Mouse (Mus musculus) adipocyte (in vitro differentiated cells): ENCODE data around the gene Pde3a.
A peak's percentile ranks its signal among the peaks of the same experiment; 100 is the strongest.

Experiments used
- DNase-seq: peaks from one replicate; pipeline ENCODE4 v3.0.0-alpha.2; 2016; ENCODE audit warnings: low spot score

The Pde3a gene

DNA sequence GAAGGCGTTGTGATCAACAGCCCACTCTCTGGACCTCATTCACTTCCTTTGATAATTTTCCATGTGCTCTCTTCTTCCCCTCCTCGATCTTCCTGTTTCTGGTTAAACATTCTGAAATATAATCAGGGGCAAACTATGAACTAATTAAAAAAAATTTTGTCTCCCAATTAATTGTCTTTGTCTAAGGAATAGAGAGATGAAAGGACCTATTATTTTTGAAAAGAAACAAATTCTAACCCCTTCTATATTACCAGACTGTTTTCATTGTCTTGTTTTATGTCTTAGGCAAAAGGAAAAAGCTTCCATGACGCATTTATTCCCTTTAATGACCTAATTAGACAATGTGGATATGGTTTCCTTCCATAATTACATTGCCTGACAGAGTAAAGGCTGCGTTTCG is 156.4 kb downstream of the Pde3a start:
- DNase-seq = no peak

DNA sequence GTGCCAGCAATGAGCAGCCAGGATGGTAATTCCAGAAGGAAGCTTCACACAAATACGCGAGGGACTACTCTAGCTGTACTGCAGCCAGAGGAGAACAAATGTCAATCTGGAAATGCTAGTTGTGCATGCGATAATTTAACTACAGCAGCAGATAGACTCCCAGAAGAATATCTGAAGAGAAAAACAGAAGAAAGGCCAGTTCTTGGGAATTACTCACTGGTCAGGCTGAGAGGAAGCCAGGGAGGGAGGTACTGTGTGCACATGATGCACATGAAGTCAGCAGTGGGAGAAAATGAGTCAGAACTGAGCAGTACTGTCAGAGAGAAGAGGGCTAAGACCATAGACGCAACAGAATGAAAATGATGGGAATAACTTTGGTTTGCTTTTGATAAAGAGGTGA is 159.7 kb downstream of the Pde3a start:
- DNase-seq = no peak

DNA sequence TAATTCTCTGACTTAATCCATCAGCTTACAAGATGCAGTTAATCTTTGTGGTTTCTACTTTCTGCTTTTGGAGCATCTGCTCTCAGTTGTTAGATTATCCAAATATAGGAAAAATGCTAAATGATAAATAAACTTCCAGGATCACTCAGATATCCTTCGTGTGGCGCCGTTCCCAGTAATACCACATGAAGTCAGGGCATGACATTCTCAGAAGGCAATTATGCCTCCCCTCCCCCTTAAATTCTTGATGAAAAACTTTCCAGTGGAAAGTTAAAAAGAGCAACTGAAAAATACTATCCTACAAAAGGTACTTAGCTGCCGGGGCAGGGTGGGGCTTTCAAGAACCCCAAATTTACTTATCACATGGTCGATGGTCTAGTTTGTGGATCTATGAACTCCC is 161.8 kb downstream of the Pde3a start:
- DNase-seq = no peak

DNA sequence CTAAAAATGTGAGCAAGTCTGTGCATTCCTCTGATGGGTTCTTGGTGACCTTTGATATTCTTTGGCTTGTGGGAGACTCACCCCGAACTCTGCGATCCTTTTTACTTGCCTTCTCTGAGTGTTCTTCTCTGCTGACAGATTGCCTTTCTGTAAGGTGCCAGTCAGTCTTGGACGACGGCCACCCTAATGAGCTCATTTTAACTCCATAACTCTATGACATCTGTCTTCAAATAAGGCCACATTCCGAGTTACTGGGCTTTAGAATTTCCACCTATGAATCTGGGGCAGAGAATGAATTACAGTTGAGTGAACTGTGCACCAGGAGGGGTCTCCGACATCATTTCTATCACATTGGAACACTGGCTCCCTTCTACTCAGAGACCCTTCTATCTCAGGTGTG is 176.0 kb downstream of the Pde3a start:
- DNase-seq = no peak

DNA sequence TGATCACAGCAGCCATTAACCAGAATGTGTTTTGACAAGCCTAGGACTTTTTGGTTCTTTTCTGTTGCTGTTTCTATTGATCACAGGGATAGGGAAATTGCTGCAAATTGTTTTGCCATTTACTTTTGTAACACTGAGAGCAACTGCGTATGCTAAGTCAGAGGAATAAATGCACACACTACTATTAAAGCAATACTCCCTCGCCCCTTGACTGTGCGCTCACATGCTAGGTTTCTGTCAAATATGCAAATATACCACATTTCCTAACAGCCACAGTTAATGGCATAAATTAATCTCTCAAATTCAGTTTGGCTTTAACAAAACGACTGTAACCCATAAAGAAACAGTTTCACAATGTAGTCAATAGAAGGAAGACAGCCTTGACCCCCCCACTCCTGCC is 179.5 kb downstream of the Pde3a start:
- no peak for DNase-seq

DNA sequence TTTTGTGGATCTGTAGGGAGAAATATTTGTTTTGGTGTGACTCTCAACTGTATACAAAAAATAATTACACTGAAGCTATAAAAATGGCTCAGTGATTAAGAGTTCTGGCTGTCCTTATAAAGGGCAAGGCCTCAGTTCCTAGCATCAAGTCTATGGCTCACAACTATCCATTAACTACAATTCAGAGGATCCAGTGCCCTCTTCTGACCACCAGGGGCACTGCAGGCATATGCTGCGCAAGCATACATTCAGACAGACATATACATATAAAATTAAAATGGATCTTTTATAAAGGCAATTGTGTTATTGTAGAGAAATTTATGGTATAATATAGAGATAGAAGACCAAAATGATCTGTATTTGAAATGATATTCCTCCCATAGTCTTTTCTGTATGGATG is 181.1 kb downstream of the Pde3a start:
- no peak for DNase-seq

DNA sequence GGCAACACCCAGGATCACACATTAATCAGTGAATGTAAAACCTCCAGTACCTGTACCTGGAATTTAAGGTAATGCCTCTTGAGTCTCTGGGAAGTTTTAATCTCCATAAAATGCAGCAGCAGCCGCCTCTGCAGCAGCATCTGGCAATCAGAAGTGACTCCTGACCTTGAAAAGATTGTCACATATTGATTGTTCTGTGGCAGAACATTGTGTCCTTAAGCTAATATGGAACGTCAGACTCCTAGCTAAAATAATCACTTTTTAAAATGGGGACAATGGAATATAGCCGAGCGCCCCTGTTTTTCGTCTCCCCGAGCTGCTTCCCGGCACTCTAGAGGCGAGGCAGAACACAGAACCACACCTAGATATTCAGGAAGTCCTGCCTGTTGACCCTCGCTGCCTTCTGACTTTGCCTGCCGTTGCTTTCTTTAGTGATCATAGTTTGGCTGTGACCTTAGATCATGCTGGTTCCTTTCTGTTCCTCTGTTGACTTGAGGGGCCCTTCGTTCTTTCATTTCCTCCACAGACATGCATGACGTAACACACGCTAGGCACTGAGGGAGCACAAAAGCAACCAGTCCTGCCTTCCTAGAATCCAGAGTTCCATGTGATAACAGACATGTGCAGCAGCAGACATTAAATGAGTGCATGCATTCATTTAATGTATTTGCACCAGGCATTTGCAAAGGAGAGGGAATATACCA is 183.4 kb downstream of the Pde3a start:
- no peak for DNase-seq

DNA sequence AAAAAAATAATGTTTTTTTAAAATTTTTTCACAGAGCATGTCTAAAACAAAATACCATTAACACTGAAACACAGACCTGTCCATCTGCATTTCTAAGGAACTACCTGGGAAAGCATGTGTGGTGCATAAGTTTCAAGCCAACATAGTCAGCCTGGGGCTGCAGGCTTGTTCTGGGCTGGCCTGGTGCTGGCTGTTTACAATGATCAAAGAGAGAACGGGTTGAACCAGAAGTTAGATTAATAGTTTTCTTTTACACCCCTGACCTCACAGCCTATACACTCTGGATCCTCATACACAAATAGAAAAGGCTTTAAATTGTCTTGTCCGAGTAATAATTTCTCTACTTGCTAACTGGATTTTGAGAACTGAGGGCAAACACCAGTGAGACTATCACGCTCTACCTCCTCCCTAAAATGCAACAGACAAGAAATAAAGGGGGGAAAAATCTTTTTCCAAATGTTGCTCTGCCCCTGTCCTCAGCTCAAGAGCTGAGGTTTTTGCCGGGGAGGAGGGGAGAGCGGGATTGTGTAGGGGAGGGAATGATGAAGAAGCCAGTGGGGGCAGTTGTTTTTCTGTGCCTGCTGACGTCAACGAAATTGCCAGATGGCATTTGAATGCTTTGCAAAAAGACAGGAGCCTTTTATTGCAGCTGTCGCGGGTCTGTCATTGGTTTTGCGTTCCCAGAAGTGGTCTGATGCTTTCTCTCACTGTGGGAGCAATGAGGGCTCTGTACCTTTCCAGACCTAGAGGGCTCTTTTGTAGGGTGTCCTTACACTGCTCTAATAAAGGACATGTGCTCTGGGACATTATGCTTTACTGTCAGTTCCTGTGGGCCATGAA is 185.1 kb downstream of the Pde3a start:
- no peak for DNase-seq

DNA sequence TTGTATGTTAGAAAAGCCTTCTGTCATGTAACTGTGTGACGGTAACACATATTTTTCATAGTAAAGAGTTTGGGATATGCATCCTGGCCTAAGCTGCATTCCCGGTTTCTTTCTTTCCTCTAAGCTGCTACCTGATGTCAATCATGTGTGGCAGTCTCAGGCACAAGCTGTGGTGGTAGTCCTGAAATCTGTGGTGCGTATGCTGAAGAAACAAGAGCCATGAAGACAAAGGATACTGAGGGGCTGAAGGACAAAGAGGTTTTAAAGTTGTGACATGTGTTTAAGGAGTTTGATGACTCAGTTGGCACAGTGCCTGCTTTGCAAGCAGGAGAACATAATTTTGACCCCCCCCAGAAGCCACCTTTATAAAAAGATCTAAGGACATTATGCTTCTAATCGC is 186.1 kb downstream of the Pde3a start:
- DNase-seq = no peak

DNA sequence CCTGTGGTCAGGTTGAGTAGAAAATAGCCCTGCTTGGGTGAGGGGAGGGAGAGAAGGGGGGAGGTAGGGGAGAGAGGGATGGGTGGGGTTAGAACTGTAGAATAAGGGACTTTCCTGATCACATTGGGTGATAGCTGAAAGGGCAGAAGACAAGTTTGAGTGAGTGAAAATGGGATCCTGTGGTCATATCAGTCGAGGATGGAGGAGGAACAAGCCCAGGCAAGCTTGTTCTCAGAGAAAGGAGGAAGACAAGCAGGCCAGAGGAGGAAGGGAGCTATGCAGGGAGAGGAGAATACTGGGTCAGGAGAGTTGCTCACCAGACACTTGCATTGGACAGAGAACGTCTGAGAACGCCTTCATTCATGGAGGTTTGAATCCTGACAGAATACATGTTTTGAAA is 190.9 kb downstream of the Pde3a start:
- no peak for DNase-seq

DNA sequence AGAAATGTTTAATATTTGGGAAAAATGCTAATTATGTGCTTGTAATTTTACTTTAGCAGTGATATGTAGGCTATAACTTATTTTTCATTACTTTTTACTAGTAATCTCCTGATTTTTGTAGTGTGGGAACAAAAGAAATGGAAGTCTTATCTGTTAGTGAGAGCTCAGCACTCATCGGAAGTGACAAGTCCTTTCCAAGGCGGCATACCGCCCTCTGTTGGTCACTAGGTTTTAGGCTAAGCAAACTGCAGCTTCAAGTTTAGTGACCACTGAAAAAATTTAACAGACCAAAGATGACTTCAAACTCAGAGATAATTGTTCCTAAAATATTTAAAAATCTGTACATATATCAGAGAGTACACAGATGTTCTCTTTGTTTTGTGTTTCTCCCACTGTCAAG is 198.5 kb downstream of the Pde3a start:
- DNase-seq = peak; percentile 39

DNA sequence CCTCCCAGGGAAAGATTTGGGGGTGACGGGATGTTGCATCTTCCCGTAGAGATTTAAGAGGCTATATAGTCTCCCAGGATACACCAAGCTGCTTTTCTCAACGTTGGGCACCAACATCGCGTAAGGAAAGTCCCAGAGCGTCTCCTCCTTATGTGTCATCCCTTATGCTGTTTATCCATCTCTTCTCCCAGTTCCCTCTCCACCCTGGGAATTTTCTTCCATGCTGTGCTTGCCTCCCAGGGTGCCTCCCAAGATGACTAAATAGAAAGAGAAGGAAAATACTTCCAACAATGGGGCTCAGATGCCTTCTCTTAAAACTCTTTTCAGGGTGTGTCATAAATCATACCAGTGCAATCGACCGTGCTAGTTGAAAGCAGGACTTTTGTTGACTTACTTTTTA is 199.8 kb downstream of the Pde3a start:
- DNase-seq = no peak

DNA sequence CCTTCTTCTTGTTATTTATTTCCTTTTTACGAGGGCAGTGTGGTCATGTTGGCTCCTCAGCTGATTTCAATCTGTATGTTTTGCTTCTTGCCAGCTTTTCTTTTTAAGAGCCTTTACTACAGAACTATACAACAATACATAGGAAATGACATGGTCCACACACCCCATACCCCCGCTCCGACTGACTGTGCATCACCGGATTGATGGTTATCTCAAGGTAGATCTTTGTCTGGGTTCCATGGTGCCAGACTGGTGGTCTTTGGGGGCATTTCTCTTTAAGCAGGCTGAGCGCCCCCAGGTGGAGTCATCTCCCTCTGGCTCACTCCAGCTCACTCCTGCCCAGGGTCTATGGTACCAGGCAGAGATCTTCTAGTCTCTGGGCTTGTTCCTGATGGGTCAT is 206.3 kb downstream of the Pde3a start:
- DNase-seq = no peak

DNA sequence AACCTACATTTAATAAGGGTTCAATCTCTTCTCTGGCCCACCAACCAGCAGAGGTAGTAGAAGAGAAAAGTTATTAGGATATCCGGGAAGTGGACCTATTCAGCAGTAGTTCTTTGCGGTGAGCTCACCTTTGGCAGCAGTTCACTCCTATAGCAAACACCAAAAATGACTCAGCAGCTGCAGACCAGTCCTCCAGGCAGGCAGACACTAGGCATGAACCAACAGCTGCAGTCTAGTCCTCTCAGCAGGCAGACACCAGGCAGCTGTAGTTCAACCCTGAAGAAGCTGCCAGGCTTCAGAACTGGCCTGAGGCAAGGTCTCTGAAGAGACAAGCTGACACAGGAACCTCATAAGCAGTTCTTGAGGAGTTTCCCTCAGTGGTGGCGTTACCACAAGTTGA is 207.5 kb downstream of the Pde3a start:
- DNase-seq = no peak

DNA sequence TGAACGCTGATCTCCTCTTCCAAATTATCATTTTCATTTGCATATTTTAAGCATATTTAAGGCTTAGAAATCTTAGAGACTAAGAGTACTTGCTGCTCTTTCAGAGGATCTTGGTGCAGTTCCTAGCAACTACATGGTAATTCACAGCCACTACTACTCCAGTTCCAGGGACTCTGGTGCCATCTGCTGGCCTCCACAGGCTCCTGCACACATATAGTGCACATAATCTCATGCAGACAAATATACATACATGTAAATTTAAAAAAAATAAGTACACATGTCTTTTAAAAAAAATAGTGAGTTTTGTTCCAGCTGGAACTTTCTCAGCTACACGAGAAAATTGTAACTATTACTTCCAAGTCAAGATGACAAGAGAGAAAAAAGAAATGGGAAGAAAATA is 221.2 kb downstream of the Pde3a start:
- no peak for DNase-seq

DNA sequence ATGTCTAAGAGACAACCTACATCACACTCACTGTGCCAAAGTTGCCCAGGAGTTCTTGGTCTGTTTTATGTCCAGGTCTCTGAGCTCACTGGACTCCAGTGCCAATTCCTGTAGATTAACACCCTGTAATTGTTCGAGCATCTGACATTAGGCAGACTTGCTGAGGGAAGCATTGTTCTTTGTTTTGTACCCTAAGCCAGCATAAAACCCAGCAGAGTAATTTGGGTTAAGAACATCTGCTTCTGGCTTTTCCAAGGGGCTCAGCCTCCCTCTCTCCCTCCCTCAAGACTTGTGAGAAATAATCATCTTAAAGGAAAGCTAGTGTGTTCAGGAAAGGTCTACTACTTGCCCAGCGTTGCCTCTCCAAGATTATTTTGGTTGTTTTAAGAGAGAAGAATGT is 225.2 kb downstream of the Pde3a start:
- DNase-seq = no peak

DNA sequence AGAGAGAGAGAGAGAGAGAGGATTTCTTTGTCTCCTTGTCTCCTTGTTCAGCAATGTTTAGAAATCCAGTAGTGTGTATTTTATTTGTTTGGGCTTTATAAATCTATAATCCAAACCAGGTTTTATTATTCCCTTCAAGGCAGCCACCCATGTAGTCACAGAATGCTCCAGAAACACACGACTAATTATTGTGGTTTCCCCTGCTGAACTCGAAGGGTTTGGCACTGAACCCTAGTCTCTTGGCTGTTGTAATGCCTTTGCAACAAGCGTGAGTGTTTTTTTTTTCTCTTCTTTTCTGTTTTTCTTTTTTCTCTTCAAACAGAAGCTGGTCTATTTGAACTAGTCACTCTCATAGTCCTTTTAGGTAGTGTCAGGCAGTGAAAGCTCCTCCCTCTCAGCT is 225.6 kb downstream of the Pde3a start:
- DNase-seq = no peak

DNA sequence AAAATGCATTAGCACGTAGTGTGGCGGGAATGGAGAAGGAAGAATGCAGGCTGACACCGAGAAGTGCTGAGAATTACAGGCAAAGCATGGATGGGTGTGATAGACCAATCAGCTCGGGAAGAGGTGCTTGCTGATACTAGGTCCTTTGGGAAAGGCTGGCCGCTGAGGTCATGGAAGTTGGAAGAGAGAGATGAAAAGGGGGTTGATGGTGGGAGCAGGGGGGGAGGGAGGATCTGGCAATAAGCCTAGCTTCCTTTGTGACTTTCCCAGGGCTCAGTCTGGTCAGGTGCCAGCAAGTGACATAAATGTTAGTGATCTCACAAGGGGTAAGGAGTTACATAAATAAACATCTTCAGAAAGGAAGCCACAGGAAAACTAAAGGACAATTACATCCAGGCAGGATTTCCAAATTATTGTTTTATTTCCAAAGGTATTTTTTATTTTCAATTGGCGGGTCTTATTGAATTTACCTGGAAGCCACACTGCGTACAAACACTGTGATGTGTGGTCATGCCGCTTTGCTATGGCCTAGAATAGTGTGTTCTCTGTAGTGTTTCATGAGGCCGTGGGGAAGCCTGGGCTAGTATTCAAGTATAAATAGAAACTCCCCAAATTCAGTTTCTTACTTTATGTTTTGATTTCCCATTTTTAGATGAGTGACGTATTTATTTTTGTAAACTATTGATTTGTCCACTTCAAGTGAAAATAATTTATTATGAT is 236.4 kb downstream of the Pde3a start:
- DNase-seq = no peak

DNA sequence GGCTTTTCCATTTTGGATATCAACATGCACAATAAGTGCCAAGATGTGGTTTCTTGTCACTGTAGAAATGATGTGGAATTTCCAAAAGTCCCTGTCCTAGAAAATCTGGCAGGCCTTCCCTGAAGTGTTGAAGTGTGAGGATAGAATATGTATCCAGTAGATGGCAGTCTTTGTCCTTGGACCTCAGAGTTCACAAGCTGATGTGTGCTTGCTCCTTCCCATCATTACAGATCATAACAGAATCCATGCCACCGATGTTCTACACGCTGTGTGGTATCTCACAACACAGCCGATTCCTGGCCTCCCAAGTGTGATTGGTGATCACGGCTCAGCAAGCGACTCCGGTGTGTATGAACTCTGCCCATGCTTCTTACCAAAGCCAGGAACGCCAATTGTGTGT is 238.2 kb downstream of the Pde3a start:
- DNase-seq = no peak

DNA sequence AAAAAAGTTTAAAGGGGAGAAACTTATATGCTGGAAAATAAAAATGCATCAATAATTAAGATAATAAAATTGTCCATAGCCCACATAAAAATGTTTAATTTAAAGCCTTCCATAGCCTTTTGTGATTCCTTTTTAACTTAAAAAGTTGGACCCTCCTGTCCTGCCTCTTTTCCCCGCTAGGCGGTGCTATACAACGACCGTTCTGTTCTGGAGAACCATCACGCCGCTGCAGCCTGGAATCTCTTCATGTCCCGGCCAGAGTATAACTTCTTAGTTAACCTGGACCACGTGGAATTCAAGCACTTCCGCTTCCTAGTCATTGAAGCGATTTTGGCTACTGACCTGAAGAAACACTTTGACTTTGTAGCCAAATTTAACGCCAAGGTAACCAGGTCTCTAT is 239.6 kb downstream of the Pde3a start:
- DNase-seq = no peak

DNA sequence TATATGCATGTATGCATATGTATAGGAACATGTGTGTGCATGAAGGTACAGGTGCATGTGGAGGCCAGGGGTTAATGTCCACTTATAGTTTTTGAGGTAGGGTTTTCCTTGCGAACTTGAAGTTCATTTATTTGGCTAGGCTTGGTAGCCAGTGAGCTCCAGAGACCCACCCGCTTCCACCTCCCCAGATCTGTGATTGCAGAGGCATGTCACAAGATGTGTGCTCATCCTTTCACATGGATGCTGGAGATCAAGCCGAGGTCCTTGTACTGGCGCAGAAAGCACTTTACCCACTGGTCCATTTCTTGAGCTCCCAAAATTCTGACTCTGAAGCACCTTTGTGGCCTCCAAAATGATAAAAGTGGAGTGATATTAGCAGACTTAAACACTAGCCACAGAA is 245.8 kb downstream of the Pde3a start:
- no peak for DNase-seq

DNA sequence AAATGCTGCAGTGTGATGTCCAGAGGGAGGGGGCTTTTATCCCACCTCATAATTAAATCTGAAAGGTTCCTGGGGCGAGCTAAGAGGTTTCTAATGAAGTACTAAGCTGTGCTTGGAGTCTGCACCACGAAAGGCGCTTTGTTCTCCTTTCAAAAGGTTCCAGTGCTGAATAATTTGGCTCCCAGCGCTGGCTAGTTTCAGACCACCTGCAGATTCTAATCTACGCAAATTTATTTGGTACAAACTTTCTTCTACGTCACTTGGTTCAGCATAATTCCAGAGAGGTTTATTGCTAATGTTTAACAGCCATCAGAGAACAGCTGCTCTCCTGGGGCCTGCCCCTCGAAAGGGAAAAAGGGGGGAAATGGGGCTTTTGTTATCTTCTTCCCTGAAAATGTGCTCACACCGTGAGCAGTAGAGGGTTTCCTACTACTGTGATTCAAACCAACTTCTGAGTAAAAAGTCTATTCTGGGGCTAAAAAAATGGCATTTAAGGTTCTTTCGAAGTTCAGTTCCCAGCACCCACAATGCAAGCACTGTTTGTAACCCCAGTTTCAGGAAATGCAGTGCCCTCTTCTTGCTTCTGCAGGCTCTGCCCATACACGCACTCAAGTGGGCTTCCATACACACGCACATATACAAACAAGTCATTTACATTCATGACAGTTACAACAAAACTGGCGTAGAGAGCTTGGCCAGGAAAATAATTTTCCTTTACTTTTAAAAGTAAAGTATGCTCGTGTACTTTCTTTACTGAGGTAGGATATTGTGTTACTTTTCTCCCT is 246.8 kb downstream of the Pde3a start:
- no peak for DNase-seq
